ENCODE assay signal across 10 mouse cellular contexts in genomic region chr11:18581997-18582780, GRCm38 (mm10).
DNase-seq lines count a peak whose midpoint lies in the region; ATAC-seq lines count a peak whose summit lies in the region.
"Had no signal": no experiment of that assay in that cellular context is flagged by ENCODE, and none has a peak within 500 bp of the region (broad histone marks: within the 10 kb centered on the region; RNA-seq: fewer than 3 reads in every experiment).

No protein-coding gene starts in this region.

- DNase-seq in forebrain, embryonic 11.5 days (ENCODE audit: low spot score), result no peak
- DNase-seq in heart, postnatal 4 days, result peak; percentile 62
- DNase-seq in lung, postnatal 36 days, result peak; percentile 76
- DNase-seq in ovary, adult 18-20 months (ENCODE audit: low spot score), result no peak
- DNase-seq in left cerebral cortex, adult 8-10 months (ENCODE audit: low spot score in 2 of 2), result no peak
- DNase-seq: embryo, embryonic 11 days had no signal

- no peaks in the 10 kb centered on the region for H3K27me3 ChIP-seq in forebrain, embryonic 16.5 days (replicated peaks; ENCODE audit: control insufficient read depth, insufficient read depth, low read length)
- H3K27me3 ChIP-seq in forebrain, embryonic 11.5 days (ENCODE audit: control insufficient read depth, insufficient read depth, low read length), result no peaks in the 10 kb centered on the region
- H3K27me3 ChIP-seq in neural tube, embryonic 14.5 days (ENCODE audit: control insufficient read depth, insufficient read depth, low read length), result no peaks in the 10 kb centered on the region
- no peaks in the 10 kb centered on the region for H3K27me3 ChIP-seq in neural tube, embryonic 15.5 days (replicated peaks)
- H3K27me3 ChIP-seq: neural tube, embryonic 13.5 days had no signal

- H3K4me2 ChIP-seq in forebrain, embryonic 16.5 days (ENCODE audit: low read length), result no peak overlapping the region
- no peak overlapping the region for H3K4me2 ChIP-seq in forebrain, embryonic 11.5 days (ENCODE audit: low read depth, low read length, severe bottlenecking)
- no peak overlapping the region for H3K4me2 ChIP-seq in neural tube, embryonic 14.5 days (ENCODE audit: low read depth, low read length)
- H3K4me2 ChIP-seq in neural tube, embryonic 15.5 days, result no peak overlapping the region
- H3K4me2 ChIP-seq: neural tube, embryonic 13.5 days had no signal

- no peaks in the 10 kb centered on the region for H3K36me3 ChIP-seq in forebrain, embryonic 16.5 days (ENCODE audit: control insufficient read depth, insufficient read depth)
- H3K36me3 ChIP-seq in forebrain, embryonic 11.5 days (ENCODE audit: control insufficient read depth, insufficient read depth, low read length), result no peaks in the 10 kb centered on the region
- no peaks in the 10 kb centered on the region for H3K36me3 ChIP-seq in neural tube, embryonic 14.5 days (ENCODE audit: control insufficient read depth, insufficient read depth, low read length)
- H3K36me3 ChIP-seq in neural tube, embryonic 15.5 days, result no peaks in the 10 kb centered on the region
- H3K36me3 ChIP-seq: neural tube, embryonic 13.5 days had no signal

- peak; percentile 55; the same call in 1 of the 2 replicates for ATAC-seq in forebrain, embryonic 16.5 days
- ATAC-seq in forebrain, embryonic 11.5 days (replicated peaks; ENCODE audit: low FRiP score), result no peak
- ATAC-seq in neural tube, embryonic 14.5 days (ENCODE audit: low read depth), result peak; percentile 49; the same call in 1 of the 2 replicates
- ATAC-seq in neural tube, embryonic 15.5 days (ENCODE audit: low FRiP score), result no peak; the same call in 1 of the 2 replicates

- H3K4me3 ChIP-seq in forebrain, embryonic 16.5 days (replicated peaks; ENCODE audit: low read length), result no peak overlapping the region
- H3K4me3 ChIP-seq in forebrain, embryonic 11.5 days (ENCODE audit: low read depth, low read length), result no peak overlapping the region
- H3K4me3 ChIP-seq in neural tube, embryonic 14.5 days (ENCODE audit: low read depth, low read length), result no peak overlapping the region
- no peak overlapping the region for H3K4me3 ChIP-seq in neural tube, embryonic 15.5 days (replicated peaks)
- H3K4me3 ChIP-seq: neural tube, embryonic 13.5 days had no signal

- H3K9me3 ChIP-seq in forebrain, embryonic 16.5 days (ENCODE audit: control insufficient read depth, low read length), result no peaks in the 10 kb centered on the region
- H3K9me3 ChIP-seq in forebrain, embryonic 11.5 days (ENCODE audit: control insufficient read depth, low read length), result no peaks in the 10 kb centered on the region
- no peaks in the 10 kb centered on the region for H3K9me3 ChIP-seq in neural tube, embryonic 14.5 days (ENCODE audit: control insufficient read depth, low read length)
- no peaks in the 10 kb centered on the region for H3K9me3 ChIP-seq in neural tube, embryonic 15.5 days (replicated peaks)
- H3K9me3 ChIP-seq: neural tube, embryonic 13.5 days had no signal

- H3K9ac ChIP-seq in forebrain, embryonic 16.5 days (replicated peaks; ENCODE audit: low read depth, low read length), result no peak overlapping the region
- no peak overlapping the region for H3K9ac ChIP-seq in forebrain, embryonic 11.5 days (ENCODE audit: low read length)
- H3K9ac ChIP-seq in neural tube, embryonic 14.5 days (replicated peaks; ENCODE audit: low read depth, low read length), result no peak overlapping the region
- H3K9ac ChIP-seq in neural tube, embryonic 15.5 days (replicated peaks), result no peak overlapping the region
- H3K9ac ChIP-seq: neural tube, embryonic 13.5 days had no signal

- 74% methylated on average over 2 of the region's 2 CpGs for WGBS in forebrain, embryonic 16.5 days
- WGBS in forebrain, embryonic 11.5 days, result 100% methylated on average over 2 of the region's 2 CpGs
- WGBS in neural tube, embryonic 14.5 days, result 74% methylated on average over 2 of the region's 2 CpGs
- WGBS in neural tube, embryonic 15.5 days, result 59% methylated on average over 2 of the region's 2 CpGs

- H3K27ac ChIP-seq in forebrain, embryonic 16.5 days (ENCODE audit: low read length), result no peak overlapping the region
- no peak overlapping the region for H3K27ac ChIP-seq in forebrain, embryonic 11.5 days (ENCODE audit: low read depth, low read length)
- no peak overlapping the region for H3K27ac ChIP-seq in neural tube, embryonic 14.5 days (ENCODE audit: low read depth, low read length)
- no peak overlapping the region for H3K27ac ChIP-seq in neural tube, embryonic 15.5 days (replicated peaks)
- H3K27ac ChIP-seq: neural tube, embryonic 13.5 days had no signal

- H3K4me1 ChIP-seq in forebrain, embryonic 16.5 days (replicated peaks; ENCODE audit: control insufficient read depth, insufficient read depth, low read length), result peaks cover 13% of the 10 kb centered on the region
- no peaks in the 10 kb centered on the region for H3K4me1 ChIP-seq in forebrain, embryonic 11.5 days (replicated peaks; ENCODE audit: control insufficient read depth, insufficient read depth, low read length)
- H3K4me1 ChIP-seq in neural tube, embryonic 14.5 days (ENCODE audit: control insufficient read depth, insufficient read depth, low read length), result no peaks in the 10 kb centered on the region
- 0 out of 2 replicates have a peak, but pooled peaks cover 7% of the 10 kb centered on the region for H3K4me1 ChIP-seq in neural tube, embryonic 15.5 days
- H3K4me1 ChIP-seq: neural tube, embryonic 13.5 days had no signal

Comparison
In these comparisons a context has a peak if more than half of its experiments do, and no peak if none do; other contexts are left out.
1. ATAC-seq: peak in forebrain, embryonic 16.5 days (single experiment) and neural tube, embryonic 14.5 days (single experiment); none in forebrain, embryonic 11.5 days (single experiment) and neural tube, embryonic 15.5 days (single experiment).
2. DNase-seq: peak in heart, postnatal 4 days (single experiment) and lung, postnatal 36 days (single experiment); none in forebrain, embryonic 11.5 days (single experiment), ovary, adult 18-20 months (single experiment) and left cerebral cortex, adult 8-10 months (0 of 2).